8 mouse cellular contexts compared by ENCODE assay signal in genomic region chr11:34228758-34229364, GRCm38 (mm10). TPM values are rescaled to one million over a fixed set of nuclear protein-coding genes. Genes with fewer than 3 reads are reported as not detected.
DNase-seq lines count a peak whose midpoint lies in the region; ATAC-seq and TF ChIP-seq lines count a peak whose summit lies in the region.

No protein-coding gene starts in this region.

- peak; percentile 70; the same call in 1 of the 2 replicates for TF ChIP-seq CTCF in thymus, adult 2 months (IDR thresholded peaks at IDR 0.05; ENCODE audit: borderline replicate concordance, control insufficient read depth, extremely low read depth, insufficient read depth, low read length, poor library complexity)

- peak; percentile 6 to 28 for DNase-seq in urinary bladder, adult 18-20 months (ENCODE audit: low spot score in 2 of 2)
- DNase-seq in urinary bladder, postnatal 10 days (ENCODE audit: low spot score) = no peak
- peak; percentile 35 to 51 for DNase-seq in cerebellum, postnatal 36 days
- DNase-seq in gastrocnemius, postnatal 10 days = peak; percentile 65
- peak; percentile 74 for DNase-seq in kidney, postnatal 10 days
- DNase-seq in liver, embryonic 11.5 days (ENCODE audit: low spot score) = peak; percentile 56
- DNase-seq in thymus, adult 2 months = peak; percentile 53

- no peak overlapping the region for H3K4me2 ChIP-seq in liver, embryonic 11.5 days
- H3K4me2 ChIP-seq in neural tube, embryonic 12.5 days (replicated peaks) = no peak overlapping the region

- no peaks in the 10 kb centered on the region for H3K36me3 ChIP-seq in liver, embryonic 11.5 days (ENCODE audit: control insufficient read depth, insufficient read depth, low read length)
- H3K36me3 ChIP-seq in neural tube, embryonic 12.5 days = no peaks in the 10 kb centered on the region
- peaks cover 42% of the 10 kb centered on the region for H3K36me3 ChIP-seq in thymus, adult 2 months (ENCODE audit: control insufficient read depth, insufficient read depth, low read length)

- no peaks in the 10 kb centered on the region for H3K4me1 ChIP-seq in liver, embryonic 11.5 days (replicated peaks; ENCODE audit: control insufficient read depth, insufficient read depth, low read length)
- H3K4me1 ChIP-seq in neural tube, embryonic 12.5 days = no peaks in the 10 kb centered on the region
- no peaks in the 10 kb centered on the region for H3K4me1 ChIP-seq in thymus, adult 2 months (replicated peaks; ENCODE audit: control insufficient read depth, insufficient read depth, low read length)

- H3K27ac ChIP-seq in liver, embryonic 11.5 days (ENCODE audit: low read depth, low read length) = no peak overlapping the region
- H3K27ac ChIP-seq in neural tube, embryonic 12.5 days = no peak overlapping the region
- H3K27ac ChIP-seq in thymus, adult 2 months (ENCODE audit: control insufficient read depth, insufficient read depth, low read length) = no peak overlapping the region

- ATAC-seq in liver, embryonic 11.5 days (replicated peaks; ENCODE audit: low FRiP score) = no peak
- ATAC-seq in neural tube, embryonic 12.5 days (ENCODE audit: low FRiP score, low read depth) = peak; percentile 63

- no peaks in the 10 kb centered on the region for H3K27me3 ChIP-seq in liver, embryonic 11.5 days (replicated peaks; ENCODE audit: control insufficient read depth, insufficient read depth, low read length)
- H3K27me3 ChIP-seq in neural tube, embryonic 12.5 days (replicated peaks) = no peaks in the 10 kb centered on the region
- H3K27me3 ChIP-seq in thymus, adult 2 months (ENCODE audit: control insufficient read depth, insufficient read depth, low read length) = no peaks in the 10 kb centered on the region

- WGBS in liver, embryonic 11.5 days = 47% methylated on average over 6 of the region's 6 CpGs
- WGBS in neural tube, embryonic 12.5 days = 40% methylated on average over 6 of the region's 6 CpGs
- WGBS in thymus, adult 2 months = 65% methylated on average over 6 of the region's 6 CpGs

- no peak for TF ChIP-seq POLR2A in thymus, adult 2 months (IDR thresholded peaks at IDR 0.05; ENCODE audit: control insufficient read depth, extremely low read depth, insufficient read depth, low read length, poor library complexity)

- no peaks in the 10 kb centered on the region for H3K9me3 ChIP-seq in liver, embryonic 11.5 days (ENCODE audit: control insufficient read depth, low read length)
- no peaks in the 10 kb centered on the region for H3K9me3 ChIP-seq in neural tube, embryonic 12.5 days

- no peak overlapping the region for H3K9ac ChIP-seq in liver, embryonic 11.5 days (ENCODE audit: low read depth, low read length)
- no peak overlapping the region for H3K9ac ChIP-seq in neural tube, embryonic 12.5 days

- no peak overlapping the region for H3K4me3 ChIP-seq in liver, embryonic 11.5 days (ENCODE audit: low read depth, low read length)
- no peak overlapping the region for H3K4me3 ChIP-seq in neural tube, embryonic 12.5 days
- H3K4me3 ChIP-seq in thymus, adult 2 months (ENCODE audit: control insufficient read depth, insufficient read depth, low read length) = no peak overlapping the region

RNA-seq across cellular contexts. Expression of gene Foxi1, which starts 21.0 kb away (rescaled TPM):
- not detected for total RNA-seq in gastrocnemius, postnatal 10 days (2021)
- polyA plus RNA-seq in liver, embryonic 11.5 days (2014; fragmentation: Nextera tagmentation; extraction: Ambion mirVana) = not detected in 2 replicates
- not detected in 2 replicates for polyA plus RNA-seq in neural tube, embryonic 12.5 days (2016; fragmentation: Nextera tagmentation; extraction: Ambion mirVana)
- 0.57 and 0.70 TPM in 2 replicates for polyA plus RNA-seq in thymus, adult 2 months (2012; rRNA removed)
